Mouse (Mus musculus) ovary, adult 10 weeks (tissue): ENCODE data around the gene Sdhaf3. TPM values are rescaled to one million over a fixed set of nuclear protein-coding genes. Genes with fewer than 3 reads are reported as not detected.

Experiments used
- polyA plus RNA-seq: library from polyadenylated mRNA; stranded (reverse); fragments of 350-450 nt; fragmentation: Illumina TruSeq; extraction: RNeasy Lipid Tissue Mini Kit (QIAGEN cat#74804); gene quantifications from one replicate; pipeline ENCODE4 v1.2.3, GENCODE M21; 2014

Gene Sdhaf3
- 11.9 TPM for polyA plus RNA-seq

GRCm38 (mm10) chr6:6955764-6956561 lies at the start of gene Sdhaf3:
TSS of gene Sdhaf3 (plus strand) at chr6:6956004.

Other genes starting within 250 kb of the Sdhaf3 start
- gene Dlx6, start 92.7 kb upstream of the Sdhaf3 start, polyA plus RNA-seq: not detected
- gene Dlx5, start 73.9 kb upstream of the Sdhaf3 start, polyA plus RNA-seq: not detected